Mouse (Mus musculus): ENCODE measurements around the gene Elp4.

Elp4 gene

DNA sequence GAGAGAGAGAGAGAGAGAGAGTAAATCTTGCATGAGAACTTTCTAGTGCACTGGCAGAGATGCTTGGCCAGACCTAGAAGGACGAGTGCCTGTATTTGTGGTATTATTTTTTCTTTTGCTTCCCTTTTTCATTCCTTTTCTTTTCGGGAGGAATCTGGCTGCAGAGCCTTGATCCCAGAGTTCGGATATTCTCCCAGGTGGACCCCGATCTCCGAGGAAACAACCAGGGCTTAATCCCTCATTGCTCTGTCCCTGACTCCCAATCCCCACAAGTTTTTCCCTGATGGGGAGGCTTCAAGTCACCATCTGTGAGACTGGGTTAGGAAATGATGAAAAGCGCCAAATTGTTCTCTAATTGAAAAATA lies 233.7 kb downstream of the Elp4 start:
- no peak for DNase-seq (ENCODE audit: low spot score in 2 of 2)

DNA sequence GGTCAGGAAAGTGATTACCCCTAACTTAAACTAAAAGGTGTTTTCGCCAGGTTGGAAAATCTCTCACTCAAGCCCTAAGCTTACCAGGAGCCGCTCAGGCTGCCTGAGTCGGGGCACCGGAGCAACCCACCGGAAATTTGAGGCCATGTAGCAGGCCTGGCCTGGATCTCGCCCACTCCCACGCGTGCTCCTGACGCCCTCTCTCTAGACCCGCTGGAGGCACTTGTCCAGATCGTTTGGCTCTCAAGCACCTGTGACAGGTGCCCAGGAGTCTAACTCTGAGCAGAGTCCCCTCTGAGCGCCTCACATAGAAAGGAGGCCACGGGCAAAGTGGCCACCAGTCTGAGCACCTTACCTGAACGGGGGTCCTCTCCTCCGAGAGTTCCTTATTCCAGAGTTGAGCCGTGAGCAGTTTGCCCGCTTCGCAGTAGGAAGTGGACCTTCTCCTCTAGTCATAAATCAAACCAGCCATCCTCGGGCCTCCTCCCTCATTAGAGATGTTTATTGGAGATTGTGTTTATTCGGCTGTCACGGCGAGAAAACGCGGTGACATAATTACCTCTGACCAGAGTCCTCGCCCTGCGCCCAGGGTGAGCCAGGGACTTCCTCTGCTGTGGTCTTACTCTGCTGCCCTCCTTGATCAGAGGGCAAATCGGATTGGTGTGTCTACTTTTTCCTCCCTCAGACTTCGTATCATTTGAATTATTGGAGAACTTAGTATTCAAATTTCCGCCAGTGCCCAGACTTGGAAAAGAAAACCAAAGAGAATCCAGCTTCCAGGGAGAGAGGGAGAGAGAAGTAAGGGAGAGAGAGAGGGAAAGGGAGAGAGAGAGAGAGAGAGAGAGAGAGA lies 234.3 kb downstream of the Elp4 start:
- no peak for DNase-seq (ENCODE audit: low spot score in 2 of 2)

DNA sequence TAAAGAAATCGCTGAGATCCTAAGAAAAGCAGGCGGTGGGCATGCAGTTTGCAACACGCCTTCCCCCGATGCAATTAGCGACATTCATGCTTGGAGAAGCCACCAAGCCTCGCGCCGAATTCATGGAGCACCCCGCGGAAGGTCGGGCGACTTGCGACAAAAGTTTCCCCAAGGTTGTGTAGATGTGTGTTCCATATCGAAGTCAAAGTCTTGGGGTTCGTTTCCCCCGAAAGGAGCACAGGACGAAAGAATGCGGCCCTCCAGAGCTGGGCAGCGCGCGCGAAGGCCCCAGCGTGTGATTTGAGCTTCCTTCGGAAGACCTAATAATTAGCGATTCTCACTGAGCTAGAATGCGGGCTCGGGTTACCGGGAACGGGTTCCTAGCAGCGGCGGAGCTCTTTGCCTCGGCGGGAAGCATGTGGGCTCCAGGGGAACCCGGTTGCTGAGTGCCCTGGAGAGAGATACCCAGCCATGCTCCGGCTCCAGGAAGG lies 234.9 kb downstream of the Elp4 start:
- no peak for DNase-seq (ENCODE audit: low spot score in 2 of 2)

DNA sequence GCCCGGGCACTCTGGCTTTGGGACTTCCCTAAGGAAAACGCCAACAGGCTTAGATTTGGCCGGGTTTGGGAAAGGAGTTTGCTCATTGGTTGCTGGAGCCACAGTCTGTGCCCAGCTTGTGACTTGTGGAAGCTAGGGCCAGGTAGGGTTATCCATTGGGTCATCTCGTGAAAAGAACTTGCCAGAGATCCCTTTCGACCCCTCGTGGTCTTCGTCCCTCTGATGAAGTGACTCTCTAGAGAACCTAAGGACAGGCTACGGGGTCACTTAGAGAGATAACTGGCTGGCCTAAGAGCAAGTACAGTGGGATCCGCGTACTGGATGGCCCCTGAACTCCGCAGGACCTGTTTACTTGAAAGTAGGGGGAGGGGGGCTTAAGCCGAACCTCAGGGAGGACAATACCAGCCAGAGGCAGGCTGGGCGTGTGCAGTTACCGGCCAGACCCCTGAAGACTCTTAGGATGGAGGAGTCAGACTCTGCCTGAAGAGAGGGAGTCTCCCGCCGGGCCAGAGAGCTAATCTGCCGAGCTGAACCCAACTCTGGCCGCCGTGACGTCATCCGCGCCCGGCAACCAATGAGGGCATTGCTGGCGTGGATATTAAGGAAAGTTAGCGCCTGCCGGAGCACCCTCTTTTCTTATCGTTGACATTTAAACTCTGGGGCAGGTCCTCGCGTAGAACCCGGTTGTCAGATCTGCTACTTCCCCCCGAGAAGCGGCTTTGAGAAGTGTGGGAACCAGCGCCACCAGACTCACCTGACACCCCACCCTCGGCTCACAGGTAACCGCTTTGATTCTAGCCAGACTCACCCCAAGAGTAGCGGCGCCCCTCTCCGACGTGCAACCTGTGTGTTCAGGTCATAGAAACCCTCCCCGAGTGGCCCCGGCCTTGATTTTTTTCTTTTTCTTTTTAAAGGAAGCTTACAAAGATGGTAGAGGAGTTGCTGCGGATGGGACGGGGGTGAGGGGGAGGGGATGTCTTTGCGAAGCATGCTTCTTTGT lies 235.8 kb downstream of the Elp4 start, which contains the start of gene Pax6:
Pax6 (plus strand) TSS at position 630 of the 1,000 bp plus-strand sequence.
- no peak for DNase-seq (ENCODE audit: low spot score in 2 of 2)

DNA sequence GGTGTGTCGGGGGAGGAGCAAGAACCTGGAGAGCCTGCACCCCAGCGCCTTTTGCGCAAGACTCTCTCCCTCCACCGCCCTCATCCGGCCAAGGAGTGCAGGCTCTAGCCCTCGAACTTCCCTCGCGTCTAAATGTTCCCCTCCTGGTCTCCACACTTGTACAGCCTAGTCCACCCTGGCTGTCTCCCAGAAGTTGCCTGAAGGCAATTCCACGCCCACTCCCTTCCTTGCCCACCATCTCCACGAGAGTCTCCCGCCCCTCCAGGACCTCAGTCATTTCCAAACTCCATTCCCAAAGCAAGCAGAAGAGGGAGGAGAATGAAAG lies 236.8 kb downstream of the Elp4 start:
- DNase-seq (ENCODE audit: low spot score in 2 of 2): no peak

DNA sequence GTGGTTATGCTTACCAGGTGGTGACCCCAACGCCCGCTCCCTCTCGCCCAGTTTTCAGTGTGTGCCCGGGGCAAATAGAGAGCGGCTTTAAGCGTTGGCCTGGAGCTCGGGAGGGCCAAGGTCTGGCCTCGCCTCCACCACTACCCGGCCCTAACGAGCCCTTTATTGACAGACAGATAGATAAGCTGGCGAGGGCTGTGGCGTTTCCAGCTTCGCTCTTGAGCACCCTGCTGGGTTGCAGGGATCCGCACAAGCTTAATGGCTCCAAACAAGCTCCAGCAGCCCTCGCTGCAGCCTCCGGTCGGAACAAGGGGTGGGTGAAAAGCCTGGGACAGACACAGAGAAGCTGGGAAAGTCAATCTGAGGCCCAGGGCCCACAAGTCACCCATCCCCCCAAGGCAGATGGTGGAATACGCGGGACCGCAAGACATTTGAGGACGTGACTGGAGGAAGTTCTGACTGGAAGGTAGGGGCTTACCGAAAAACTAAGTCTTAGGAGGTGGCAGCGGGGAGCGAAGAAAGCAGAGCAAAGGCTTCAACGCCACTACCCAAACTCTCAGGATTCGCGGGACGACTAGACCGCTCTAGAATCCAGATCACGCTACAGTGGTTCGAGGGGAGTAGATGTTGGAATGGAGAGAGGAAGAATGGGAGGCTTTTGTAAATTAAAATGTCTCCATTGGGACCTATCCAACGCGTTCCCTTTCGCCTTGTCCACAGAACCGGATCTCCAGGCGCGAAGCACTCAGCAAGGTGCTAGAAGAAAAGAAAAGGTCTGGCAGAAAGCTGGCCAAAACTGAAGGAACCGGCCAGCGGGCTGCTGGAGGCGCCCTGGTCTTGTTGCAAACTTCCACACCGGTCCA lies 237.4 kb downstream of the Elp4 start:
- DNase-seq (ENCODE audit: low spot score in 2 of 2): no peak

DNA sequence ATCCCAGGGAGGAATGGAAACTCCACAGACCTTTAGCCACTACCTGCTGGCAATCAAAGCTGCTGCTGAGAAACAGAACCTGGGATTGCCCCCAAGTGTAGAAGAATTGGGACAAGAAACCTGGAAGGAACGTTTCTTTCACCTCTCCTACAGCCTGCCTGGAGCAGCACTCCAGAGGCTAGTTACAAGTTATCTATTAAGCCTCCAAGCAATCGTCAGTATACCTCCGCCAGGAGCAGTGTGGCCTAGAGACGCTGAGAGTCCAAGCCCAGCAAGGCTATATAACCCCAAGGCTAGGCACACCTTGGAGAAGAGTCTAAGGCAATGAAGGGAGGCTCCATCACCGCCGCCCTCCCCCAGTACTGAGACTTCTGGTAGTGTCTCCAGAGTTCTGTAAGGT lies 238.0 kb downstream of the Elp4 start:
- no peak for DNase-seq (ENCODE audit: low spot score in 2 of 2)

DNA sequence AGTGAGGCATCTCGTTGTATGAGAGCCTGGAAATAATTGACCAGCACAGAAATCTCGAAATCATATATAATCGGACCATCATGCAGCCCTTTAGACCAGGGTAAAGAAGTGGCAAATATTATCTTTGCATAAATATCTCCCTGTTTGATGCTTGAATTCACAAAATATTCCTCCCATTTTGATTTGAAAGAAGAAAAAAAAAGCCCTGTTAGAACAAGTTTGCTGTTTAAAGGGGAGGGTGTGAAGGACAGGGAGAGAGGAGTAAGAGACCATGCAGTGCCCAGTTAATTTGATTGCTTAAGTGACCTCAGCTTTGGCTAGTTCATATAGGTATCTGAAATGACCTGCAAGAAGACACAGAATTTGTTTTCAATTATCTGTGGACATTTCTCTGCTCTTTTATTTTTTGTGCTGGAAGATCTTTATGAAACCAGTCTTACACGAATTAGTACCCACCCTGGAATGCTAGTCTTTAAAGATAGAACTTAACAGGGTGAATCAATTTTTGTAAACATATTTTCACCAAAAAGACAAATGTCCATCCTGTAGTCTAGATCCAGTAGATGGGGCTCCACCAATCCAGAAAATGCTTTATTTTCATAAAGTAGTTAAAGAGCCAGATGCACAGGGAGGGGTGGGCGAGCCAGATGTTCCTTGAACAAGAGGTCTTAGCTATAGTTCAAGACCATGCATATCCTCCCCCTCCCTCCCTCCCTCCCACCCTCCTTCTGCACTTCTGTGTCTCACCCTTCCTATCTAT lies 238.7 kb downstream of the Elp4 start:
- DNase-seq (ENCODE audit: low spot score in 2 of 2): no peak

DNA sequence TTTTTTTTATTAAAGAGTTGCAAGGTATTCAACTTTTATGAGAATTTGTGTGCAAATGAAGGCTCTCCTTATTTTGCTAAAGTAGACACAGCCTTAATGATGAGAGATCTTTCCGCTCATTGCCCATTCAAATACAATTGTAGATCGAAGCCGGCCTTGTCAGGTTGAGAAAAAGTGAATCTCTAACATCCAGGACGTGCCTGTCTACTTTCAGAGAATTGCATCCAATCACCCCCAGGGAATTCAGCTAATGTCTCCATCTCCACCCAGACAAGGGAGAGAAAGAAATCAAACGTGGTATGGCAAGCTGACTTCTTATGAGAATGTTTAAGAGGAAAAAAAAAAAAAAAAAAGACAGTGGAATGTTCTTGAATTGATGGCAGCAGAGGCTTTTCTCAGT lies 239.4 kb downstream of the Elp4 start:
- no peak for DNase-seq (ENCODE audit: low spot score in 2 of 2)

DNA sequence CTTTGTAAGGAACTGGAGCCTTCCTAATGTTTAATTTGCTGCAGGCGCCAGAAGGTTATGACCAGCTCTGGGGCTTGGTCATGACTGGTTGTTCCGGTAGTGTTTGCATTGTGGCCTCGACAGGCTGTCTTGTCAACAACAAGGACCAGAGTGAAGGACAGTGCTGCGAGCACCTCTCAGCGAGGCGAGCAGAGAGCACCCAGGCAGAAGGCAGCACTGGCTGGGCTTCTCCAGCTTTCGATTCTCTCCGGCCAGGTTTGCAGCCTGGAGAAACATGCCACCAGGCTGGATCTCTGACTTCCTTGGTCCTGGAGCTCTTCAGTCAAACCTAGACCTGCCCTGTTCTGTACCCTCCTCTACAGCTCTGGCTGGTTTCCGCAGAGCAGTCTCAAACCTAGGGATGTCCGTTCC lies 241.3 kb downstream of the Elp4 start:
- DNase-seq (ENCODE audit: low spot score in 2 of 2): no peak

DNA sequence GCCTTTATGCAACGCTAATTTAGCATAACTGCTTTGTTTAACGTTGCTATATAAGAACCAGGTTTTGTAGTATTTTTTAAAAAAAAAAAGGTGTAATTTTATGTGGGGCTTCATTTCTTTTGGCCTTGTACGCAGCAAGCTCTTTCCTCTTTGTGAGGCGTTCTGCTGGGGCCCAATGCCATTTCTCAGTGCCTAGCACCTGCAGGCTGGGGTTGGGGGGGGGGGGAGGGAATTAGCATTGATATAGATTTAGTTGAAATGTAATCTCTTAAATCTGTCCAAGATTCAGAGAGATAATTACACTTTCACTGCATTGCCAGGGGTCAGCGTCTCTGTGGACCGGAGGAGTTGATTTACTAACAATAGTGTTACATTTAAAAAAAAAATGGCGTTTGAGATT lies 241.8 kb downstream of the Elp4 start:
- DNase-seq (ENCODE audit: low spot score in 2 of 2): no peak

DNA sequence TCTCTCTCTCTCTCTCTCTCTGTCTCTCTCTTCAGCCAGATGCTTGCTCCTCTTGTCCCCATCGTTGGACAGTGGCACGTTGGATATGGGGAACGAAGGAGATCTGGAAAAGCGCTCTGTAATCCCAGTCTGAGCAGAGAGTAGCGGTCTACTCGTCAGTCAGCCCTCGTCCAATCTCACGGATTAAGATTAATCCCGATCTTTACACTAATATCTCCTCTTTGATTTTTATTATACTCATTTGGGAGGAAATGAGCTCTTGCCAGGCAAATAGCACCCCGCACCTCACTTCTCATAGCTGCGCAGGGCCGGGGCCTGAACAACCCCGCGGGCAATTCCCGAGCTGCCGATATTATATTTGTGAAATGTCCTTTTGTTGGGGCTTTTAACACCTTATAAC lies 242.2 kb downstream of the Elp4 start:
- no peak for DNase-seq (ENCODE audit: low spot score in 2 of 2)

DNA sequence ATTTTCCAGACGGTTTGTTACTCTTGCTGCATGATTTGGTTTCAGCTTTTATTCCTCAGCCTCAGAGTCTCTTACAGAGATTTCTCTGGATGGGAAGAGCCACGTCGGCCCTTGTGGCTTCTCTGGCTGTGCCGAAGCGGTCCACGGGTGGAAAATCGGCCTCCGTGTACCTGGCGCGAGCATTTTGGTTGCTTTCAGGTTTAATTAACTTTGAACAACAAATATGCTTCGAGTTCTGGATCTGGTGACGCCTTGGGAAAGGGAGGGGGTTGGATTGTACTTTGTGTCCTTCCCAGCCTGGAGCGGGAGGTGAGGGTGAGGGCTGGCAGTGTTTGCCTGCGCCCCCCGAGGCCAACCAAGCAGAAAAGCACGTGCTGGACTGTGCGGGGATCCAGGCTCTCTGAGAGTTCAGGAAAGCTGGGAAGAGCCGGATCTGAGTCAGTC lies 242.7 kb downstream of the Elp4 start:
- no peak for DNase-seq (ENCODE audit: low spot score in 2 of 2)

DNA sequence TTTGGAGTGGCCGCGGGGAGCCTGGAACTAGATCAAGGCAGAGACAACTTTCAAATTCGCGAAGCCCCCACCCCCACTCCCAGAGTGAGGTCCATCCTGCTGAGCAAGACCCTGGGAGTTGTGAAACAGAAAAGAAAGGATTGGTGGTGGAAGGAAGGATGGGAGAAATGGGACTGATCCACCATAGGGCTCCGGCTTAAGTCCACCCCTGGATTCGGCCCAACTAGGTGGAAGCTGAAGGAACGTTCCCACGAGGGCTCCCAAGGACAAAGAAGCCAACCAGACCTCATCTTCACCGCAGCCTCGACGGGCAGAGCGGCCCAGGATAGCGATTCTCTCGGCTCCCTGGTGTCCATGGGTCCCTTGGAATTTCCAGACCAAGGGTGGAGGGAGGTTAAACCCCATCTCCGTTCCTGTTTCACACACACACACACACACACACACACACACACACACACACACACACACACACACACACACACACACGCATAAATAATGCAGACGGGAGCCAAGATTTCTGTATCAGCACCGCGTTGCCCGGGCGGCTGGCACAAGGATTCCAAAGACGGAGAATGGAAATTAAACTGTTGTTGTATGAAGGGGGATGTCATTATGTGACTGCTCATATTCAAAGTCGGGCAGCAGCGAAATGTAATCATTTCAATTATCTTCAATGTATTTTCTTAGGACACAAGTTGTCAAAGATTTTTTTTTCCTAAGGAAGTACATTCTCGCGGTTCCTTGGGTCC lies 243.3 kb downstream of the Elp4 start:
- no peak for DNase-seq (ENCODE audit: low spot score in 2 of 2)

DNA sequence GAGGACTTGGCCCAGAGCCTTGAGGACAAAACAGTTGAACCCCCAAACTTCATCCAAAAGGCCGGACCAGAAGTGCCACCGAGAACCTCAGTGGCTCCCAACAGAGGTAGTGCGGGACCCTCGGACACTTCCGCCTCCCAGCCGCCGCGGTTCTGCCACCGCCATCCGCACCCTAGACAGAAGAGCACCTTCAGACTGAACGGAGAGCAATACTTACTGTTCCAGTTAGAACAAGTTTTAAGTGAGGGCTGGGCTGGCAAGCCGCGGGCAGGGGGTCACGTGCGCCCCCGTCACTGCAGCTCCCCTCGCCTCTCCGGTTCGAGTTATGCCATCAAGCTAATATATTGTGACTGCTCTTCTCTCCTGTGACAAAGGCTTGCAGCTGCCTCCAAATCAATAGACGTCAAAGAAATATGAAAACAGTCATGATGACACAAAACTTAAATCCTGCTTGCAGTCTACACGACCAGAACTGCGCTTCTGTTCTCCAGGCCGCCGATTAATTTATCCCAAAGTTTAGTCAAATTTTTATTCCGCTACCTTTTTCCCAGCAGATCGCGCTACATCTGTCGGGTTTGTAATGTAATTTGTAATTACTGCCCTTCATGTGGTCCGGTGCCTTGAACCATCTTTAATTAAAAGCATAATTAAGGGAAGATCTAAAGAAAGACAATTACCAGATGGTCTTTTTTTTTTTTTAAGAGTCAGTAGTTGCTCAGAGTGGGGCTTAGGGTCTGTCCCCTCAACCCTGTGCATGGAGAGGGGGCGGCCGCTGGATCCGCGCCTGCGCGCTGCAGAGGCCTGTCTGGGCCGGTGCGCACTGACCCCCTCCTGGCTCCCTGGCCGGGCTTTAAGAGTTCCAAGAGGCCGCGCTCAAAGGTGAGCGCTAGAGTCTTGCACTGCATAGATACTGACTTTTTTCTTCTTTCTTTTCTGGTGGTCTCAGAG lies 244.2 kb downstream of the Elp4 start:
- no peak for DNase-seq (ENCODE audit: low spot score in 2 of 2)

DNA sequence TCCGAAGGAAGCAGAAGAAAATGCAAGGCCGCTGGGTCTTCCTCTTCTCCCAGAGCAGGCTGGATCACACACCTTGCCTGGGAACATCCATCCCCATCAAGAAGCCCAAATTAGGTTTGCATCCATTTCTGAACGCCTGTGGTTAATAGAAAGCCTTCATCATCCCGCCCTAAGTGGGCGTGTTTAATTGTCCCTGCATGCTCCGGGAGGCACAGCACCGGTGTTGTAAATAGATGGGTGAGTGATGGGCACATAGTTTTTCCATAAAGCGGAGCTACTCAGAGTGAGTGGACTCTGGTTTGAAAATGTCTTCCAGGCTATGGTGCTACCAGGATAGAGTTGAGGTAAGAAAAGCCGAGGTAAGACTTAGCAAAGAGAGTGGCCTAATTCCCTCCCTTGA lies 245.0 kb downstream of the Elp4 start:
- no peak for DNase-seq (ENCODE audit: low spot score in 2 of 2)

DNA sequence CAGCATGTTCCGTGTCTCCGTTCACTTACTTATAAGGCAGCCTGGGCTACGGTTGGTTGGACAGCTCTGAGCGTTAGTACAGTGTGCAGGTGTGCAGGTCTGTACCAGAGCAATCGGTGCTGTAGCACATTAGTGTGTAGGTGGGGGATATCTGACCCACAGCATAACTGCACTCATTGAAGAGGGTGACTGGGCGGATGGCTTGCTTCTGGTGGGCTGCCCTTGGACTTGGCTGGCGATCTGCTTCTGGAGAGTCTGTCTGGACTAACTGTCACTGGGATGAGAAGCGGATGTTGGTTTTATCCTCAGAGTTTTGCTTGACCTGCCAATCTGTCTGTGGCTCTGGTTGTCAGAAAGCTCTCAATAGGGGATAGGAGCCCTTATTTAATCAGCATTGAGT lies 247.9 kb downstream of the Elp4 start:
- no peak for DNase-seq (ENCODE audit: low spot score in 2 of 2)
